Mouse (Mus musculus) ovary, postnatal 14 days (tissue): Measurements from ENCODE around the gene Aak1.

Source experiments
- DNase-seq: peaks from one replicate; pipeline ENCODE4 v3.0.0; 2022; ENCODE audit warnings: low spot score

Aak1 gene

GRCm38 (mm10) chr6:86897520-86897919 is 48.2 kb downstream of the Aak1 start:
- no peak for DNase-seq

GRCm38 (mm10) chr6:86899053-86899452 is 49.7 kb downstream of the Aak1 start:
- no peak for DNase-seq

GRCm38 (mm10) chr6:86899965-86900364 is 50.6 kb downstream of the Aak1 start:
- DNase-seq = no peak

GRCm38 (mm10) chr6:86900546-86900945 is 51.2 kb downstream of the Aak1 start:
- no peak for DNase-seq

- no peak for DNase-seq
Observed at GRCm38 (mm10) chr6:86905500-86905899, 56.2 kb downstream of the Aak1 start.

- DNase-seq = no peak
Observed at GRCm38 (mm10) chr6:86907191-86907590, 57.9 kb downstream of the Aak1 start.

- DNase-seq = no peak
Observed at GRCm38 (mm10) chr6:86908561-86909150, 59.3 kb downstream of the Aak1 start.

GRCm38 (mm10) chr6:86909881-86910280 is 60.6 kb downstream of the Aak1 start:
- no peak for DNase-seq

- no peak for DNase-seq
Observed at GRCm38 (mm10) chr6:86916157-86916820, 67.0 kb downstream of the Aak1 start.

GRCm38 (mm10) chr6:86917231-86917630 is 67.9 kb downstream of the Aak1 start:
- peak; percentile 8 for DNase-seq

GRCm38 (mm10) chr6:86918058-86918835 is 68.9 kb downstream of the Aak1 start:
- DNase-seq = peak; percentile 11

GRCm38 (mm10) chr6:86921880-86922279 is 72.6 kb downstream of the Aak1 start:
- peak; percentile 39 for DNase-seq

GRCm38 (mm10) chr6:86924746-86925145 is 75.4 kb downstream of the Aak1 start:
- DNase-seq = no peak

GRCm38 (mm10) chr6:86934541-86934940 is 85.2 kb downstream of the Aak1 start:
- DNase-seq = no peak

GRCm38 (mm10) chr6:86939797-86940196 is 90.5 kb downstream of the Aak1 start:
- DNase-seq = no peak

GRCm38 (mm10) chr6:86940966-86941365 is 91.6 kb downstream of the Aak1 start:
- no peak for DNase-seq

GRCm38 (mm10) chr6:86947100-86947499 is 97.8 kb downstream of the Aak1 start:
- DNase-seq = no peak

- no peak for DNase-seq
Observed at GRCm38 (mm10) chr6:86948746-86949145, 99.4 kb downstream of the Aak1 start.

- DNase-seq = no peak
Observed at GRCm38 (mm10) chr6:86950141-86950540, 100.8 kb downstream of the Aak1 start.

- no peak for DNase-seq
Observed at GRCm38 (mm10) chr6:86950733-86951255, 101.5 kb downstream of the Aak1 start.

GRCm38 (mm10) chr6:86955741-86956140 is 106.4 kb downstream of the Aak1 start:
- no peak for DNase-seq

GRCm38 (mm10) chr6:86956206-86956605 is 106.9 kb downstream of the Aak1 start:
- no peak for DNase-seq

GRCm38 (mm10) chr6:86959006-86959405 is 109.7 kb downstream of the Aak1 start:
- no peak for DNase-seq
